Mouse (Mus musculus) kidney, embryonic 16.5 days (tissue): ENCODE measurements around the gene Pan2. TPM values are rescaled to one million over a fixed set of nuclear protein-coding genes. Genes with fewer than 3 reads are reported as not detected.
A peak's percentile ranks its signal among the peaks of the same experiment; 100 is the strongest.

ENCODE experiments used
- ATAC-seq: fragments of 200-750 bp; cut with Nextera tagmentation; 2 replicates; pipeline ENCODE4 v1.8.0; 2017; ENCODE audit warnings: moderate TSS enrichment; ENCODE audit not compliant: low FRiP score, low TSS enrichment
- H3K27ac ChIP-seq: fragments of 300-500 bp; sonication (generic); 2 replicates; pipeline ENCODE4 v1.5.1; 2014; ENCODE audit warnings: low read length
- H3K27me3 ChIP-seq: fragments of 300-500 bp; sonication (generic); 2 replicates; pipeline ENCODE4 v1.6.1; 2014; ENCODE audit warnings: low read length, control low read depth, mixed read lengths; ENCODE audit not compliant: insufficient read depth
- H3K36me3 ChIP-seq: fragments of 300-500 bp; sonication (generic); 2 replicates; pipeline ENCODE4 v1.6.1; 2014; ENCODE audit warnings: low read length, control low read depth, mixed read lengths; ENCODE audit not compliant: insufficient read depth
- H3K4me1 ChIP-seq: fragments of 300-500 bp; sonication (generic); 2 replicates; pipeline ENCODE4 v1.6.1; 2014; ENCODE audit warnings: low read length, control low read depth, mixed read lengths; ENCODE audit not compliant: insufficient read depth
- H3K4me2 ChIP-seq: fragments of 300-500 bp; sonication (generic); replicated peaks from 2 replicates; pipeline ENCODE4 v1.6.1; 2014; ENCODE audit warnings: low read depth, low read length
- H3K4me3 ChIP-seq: fragments of 300-500 bp; sonication (generic); 2 replicates; pipeline ENCODE4 v1.5.1; 2014; ENCODE audit warnings: mild to moderate bottlenecking, low read length
- H3K9ac ChIP-seq: fragments of 300-500 bp; sonication (generic); replicated peaks from 2 replicates; pipeline ENCODE4 v1.6.1; 2014; ENCODE audit warnings: low read length
- H3K9me3 ChIP-seq: fragments of 300-500 bp; sonication (generic); 2 replicates; pipeline ENCODE4 v1.6.1; 2016; ENCODE audit warnings: low read length, control low read depth
- WGBS: fragments of 180-500 bp; shearing (Covaris S2); extraction: QIAGEN DNeasy Blood & Tissue Kit; methylation state at CpG from one replicate; pipeline ENCODE4 v1.1.7; 2014; 5-methylcytosine and 5-hydroxymethylcytosine counted together
- polyA plus RNA-seq: library from polyadenylated mRNA; unstranded; fragments of >200 nt; fragmentation: Nextera tagmentation; extraction: Ambion mirVana; gene quantifications from 2 replicates; pipeline ENCODE4 v1.2.1, GENCODE M21; 2015

Pan2 gene
- polyA plus RNA-seq, 1 experiment from 2014 or later, result 42.0 TPM

- Histone ChIP-seq H3K9me3 (0 out of 2 replicates have a peak, but pooled peaks cover 5% of the 10 kb centered on the region), H3K4me2 (peak overlapping the region; percentile 68), H3K27me3 (no peaks in the 10 kb centered on the region), H3K4me3 (peak overlapping the region; percentile 64), H3K9ac (peak overlapping the region; percentile 72), H3K27ac (peak overlapping the region; percentile 88), H3K36me3 (peaks cover 5% of the 10 kb centered on the region; the same call in 1 of the 2 replicates), H3K4me1 (peaks cover 8% of the 10 kb centered on the region)
- no peak for ATAC-seq
- WGBS, result 82% methylated on average over 6 of the region's 6 CpGs
Observed at GRCm38 (mm10) chr10:128369599-128369998, 66.5 kb downstream of the Pan2 start.

GRCm38 (mm10) chr10:128370021-128370420 lies 66.9 kb downstream of the Pan2 start:
- no peak overlapping the region for H3K27ac ChIP-seq
- H3K27me3 ChIP-seq, result no peaks in the 10 kb centered on the region
- 63% methylated on average over 5 of the region's 6 CpGs for WGBS
- no peak overlapping the region for H3K9ac ChIP-seq
- H3K9me3 ChIP-seq, result 0 out of 2 replicates have a peak, but pooled peaks cover 5% of the 10 kb centered on the region
- peaks cover 8% of the 10 kb centered on the region for H3K4me1 ChIP-seq
- H3K4me2 ChIP-seq, result no peak overlapping the region
- no peak for ATAC-seq
- H3K4me3 ChIP-seq, result no peak overlapping the region
- peaks cover 2% of the 10 kb centered on the region; the same call in 1 of the 2 replicates for H3K36me3 ChIP-seq

- ATAC-seq, result no peak
- 0 out of 2 replicates have a peak, but pooled peaks cover 5% of the 10 kb centered on the region for H3K9me3 ChIP-seq
- H3K27me3 ChIP-seq, result no peaks in the 10 kb centered on the region
- 21% methylated on average over 4 of the region's 4 CpGs for WGBS
- no peak overlapping the region for H3K4me3 ChIP-seq
- H3K36me3 ChIP-seq, result no peaks in the 10 kb centered on the region
- H3K27ac ChIP-seq, result no peak overlapping the region
- H3K4me1 ChIP-seq, result peaks cover 8% of the 10 kb centered on the region
- H3K9ac ChIP-seq, result 0 out of 2 replicates have a peak overlapping the region, but pooled peaks have one; percentile 15
- H3K4me2 ChIP-seq, result no peak overlapping the region
Observed at GRCm38 (mm10) chr10:128370601-128371000, 67.5 kb downstream of the Pan2 start.

Other genes starting within 250 kb of the Pan2 start
- gene Ptges3, start 244.4 kb upstream of the Pan2 start, polyA plus RNA-seq, result 409 and 441 TPM in 2 replicates
- gene Atp5b, start 220.1 kb upstream of the Pan2 start, polyA plus RNA-seq, result 3,411 and 3,412 TPM in 2 replicates
- 10.9 and 14.3 TPM in 2 replicates for gene Baz2a, start 211.8 kb upstream of the Pan2 start, polyA plus RNA-seq
- 39.8 and 43.6 TPM in 2 replicates for gene Rbms2, start 123.0 kb upstream of the Pan2 start, polyA plus RNA-seq
- 1.1 and 1.3 TPM in 2 replicates for gene Gls2, start 108.9 kb upstream of the Pan2 start, polyA plus RNA-seq
- gene Spryd4, start 91.5 kb upstream of the Pan2 start, polyA plus RNA-seq, result 34.2 and 38.6 TPM in 2 replicates
- gene Mip, start 77.5 kb upstream of the Pan2 start, polyA plus RNA-seq, result not detected in 2 replicates
- 64.5 and 68.2 TPM in 2 replicates for gene Timeless, start 71.3 kb upstream of the Pan2 start, polyA plus RNA-seq
- 0.39 and 0.66 TPM in 2 replicates for gene Apon, start 49.2 kb upstream of the Pan2 start, polyA plus RNA-seq
- gene Apof, start 34.7 kb upstream of the Pan2 start, polyA plus RNA-seq, result 0.62 and 0.69 TPM in 2 replicates
- 12.9 and 14.9 TPM in 2 replicates for gene Stat2, start 32.8 kb upstream of the Pan2 start, polyA plus RNA-seq
- gene Il23a, start 4.6 kb upstream of the Pan2 start, polyA plus RNA-seq, result 0.15 and 0.35 TPM in 2 replicates
- gene Cnpy2, start 19.1 kb downstream of the Pan2 start, polyA plus RNA-seq, result 343 and 370 TPM in 2 replicates
- 238 and 244 TPM in 2 replicates for gene Cs, start 34.4 kb downstream of the Pan2 start, polyA plus RNA-seq
- 4.1 and 10.9 TPM in 2 replicates for gene Coq10a, start 65.7 kb downstream of the Pan2 start, polyA plus RNA-seq
- 11.9 and 12.8 TPM in 2 replicates for gene Ankrd52, start 73.8 kb downstream of the Pan2 start, polyA plus RNA-seq
- gene Slc39a5, start 97.9 kb downstream of the Pan2 start, polyA plus RNA-seq, result 69.0 and 75.1 TPM in 2 replicates
- 81.7 and 94.8 TPM in 2 replicates for gene Nabp2, start 108.2 kb downstream of the Pan2 start, polyA plus RNA-seq
- 52.5 and 52.6 TPM in 2 replicates for gene Rnf41, start 108.3 kb downstream of the Pan2 start, polyA plus RNA-seq
- gene Smarcc2, start 155.9 kb downstream of the Pan2 start, polyA plus RNA-seq, result 64.5 and 75.9 TPM in 2 replicates
- 1,255 and 1,413 TPM in 2 replicates for gene Myl6, start 190.8 kb downstream of the Pan2 start, polyA plus RNA-seq
- 4.2 and 5.7 TPM in 2 replicates for gene Myl6b, start 195.3 kb downstream of the Pan2 start, polyA plus RNA-seq
- gene Esyt1, start 222.5 kb downstream of the Pan2 start, polyA plus RNA-seq, result 23.2 and 24.2 TPM in 2 replicates
- gene Zc3h10, start 244.4 kb downstream of the Pan2 start, polyA plus RNA-seq, result 16.2 and 16.6 TPM in 2 replicates
- gene Rpl41, start 246.0 kb downstream of the Pan2 start, polyA plus RNA-seq, result 3,659 and 3,733 TPM in 2 replicates